Mouse (Mus musculus): Measurements from ENCODE around the gene Atp11a. TPM values are rescaled to one million over a fixed set of nuclear protein-coding genes. Genes with fewer than 3 reads are reported as not detected.

Gene Atp11a
- total and polyA plus RNA-seq, 3 experiments, result 0.12 to 0.27 (median 0.21) TPM

DNA sequence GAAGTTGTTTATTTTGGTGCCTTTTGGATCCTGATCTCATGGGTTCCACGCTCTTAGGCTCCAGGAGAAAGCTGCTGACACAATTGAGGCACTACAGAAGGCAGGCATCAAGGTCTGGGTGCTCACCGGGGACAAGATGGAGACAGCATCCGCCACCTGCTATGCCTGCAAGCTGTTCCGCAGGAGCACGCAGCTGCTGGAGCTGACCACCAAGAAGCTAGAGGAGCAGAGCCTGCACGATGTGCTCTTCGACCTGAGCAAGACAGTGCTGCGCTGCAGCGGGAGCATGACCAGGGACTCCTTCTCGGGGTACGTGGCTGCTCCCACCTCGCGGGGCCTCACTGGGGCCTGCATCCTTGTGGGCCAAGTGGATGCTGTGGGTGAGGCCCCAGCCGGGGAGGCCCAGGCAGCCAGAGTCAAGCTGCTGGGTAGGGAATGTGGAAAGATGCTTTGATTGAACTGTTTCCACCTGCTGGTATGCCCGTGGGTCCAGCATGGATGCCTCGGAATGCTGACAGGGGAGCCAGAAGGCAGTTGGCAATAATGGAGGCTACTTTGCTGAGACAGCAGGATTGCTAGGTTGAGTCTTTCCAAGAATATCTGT, 87.6 kb downstream of the Atp11a start:
- no peak for TF ChIP-seq RCOR1 (conservative IDR thresholded peaks at IDR 0.05; ENCODE audit: low read depth, low read length)
- Histone ChIP-seq H3K4me1 (ENCODE audit: control insufficient read depth in 1 of 2, insufficient read depth in 2 of 2) (no peaks in the 10 kb centered on the region), H3K27me3 (replicated peaks) (peaks cover 86% of the 10 kb centered on the region), H3K79me2 (replicated peaks; ENCODE audit: control insufficient read depth, extremely low read depth, insufficient read depth, poor library complexity, severe bottlenecking) (no peaks in the 10 kb centered on the region), H3K4me3 (replicated peaks in 1 of 3; ENCODE audit: low read depth in 2 of 3, low read length in 2 of 3, poor library complexity in 1 of 3) (no peak overlapping the region), H3K9ac (ENCODE audit: insufficient read depth, low read depth) (no peak overlapping the region), H3K4me2 (ENCODE audit: insufficient read depth, low read depth, poor library complexity, severe bottlenecking) (no peak overlapping the region), H3K36me3 (replicated peaks in 1 of 2; ENCODE audit: control insufficient read depth in 1 of 2, insufficient read depth in 1 of 2, low read length in 1 of 2) (no peaks in the 10 kb centered on the region), H3K27ac (ENCODE audit: insufficient read depth, low read depth) (no peak overlapping the region), H3K9me3 (replicated peaks; ENCODE audit: low read length) (no peaks in the 10 kb centered on the region)
- dilution Hi-C loops (cut with MboI; ENCODE audit: extremely low pct_ligation_motif_present, extremely low pct_unique_long_range_greater_than_20kb, low sequenced_read_pairs), result no loop called here
- in situ Hi-C loops (cut with MboI; ENCODE audit: low pct_ligation_motif_present, low pct_unique_long_range_greater_than_20kb, low sequenced_read_pairs), result no loop called here
- DNase-seq (ENCODE audit: extremely low read depth), result no peak

DNA sequence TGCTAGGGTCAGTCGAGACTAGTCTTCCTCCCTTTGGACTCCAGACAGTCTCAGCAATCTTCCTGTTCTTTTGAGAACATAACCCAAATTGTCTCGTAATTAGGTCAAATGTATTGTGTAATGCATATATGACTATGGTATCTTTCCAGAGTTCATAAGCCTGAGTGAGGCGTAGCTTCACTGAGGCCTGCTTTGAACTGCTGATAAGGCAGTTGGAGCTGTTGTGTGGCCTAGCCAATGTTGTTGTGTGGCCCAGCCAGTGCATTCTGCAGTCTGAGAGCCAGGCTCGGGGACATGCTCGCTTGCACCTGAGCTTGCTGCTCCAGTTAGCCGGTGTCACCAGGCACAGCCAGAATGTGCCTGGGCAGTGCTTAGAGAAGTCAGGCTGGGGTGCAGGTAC, 89.6 kb downstream of the Atp11a start:
- Histone ChIP-seq H3K4me1 (ENCODE audit: control insufficient read depth in 1 of 2, insufficient read depth in 2 of 2) (no peaks in the 10 kb centered on the region), H3K4me3 (replicated peaks in 1 of 3; ENCODE audit: low read depth in 2 of 3, low read length in 2 of 3, poor library complexity in 1 of 3) (no peak overlapping the region), H3K9ac (ENCODE audit: insufficient read depth, low read depth) (no peak overlapping the region), H3K36me3 (replicated peaks in 1 of 2; ENCODE audit: control insufficient read depth in 1 of 2, insufficient read depth in 1 of 2, low read length in 1 of 2) (no peaks in the 10 kb centered on the region), H3K27me3 (replicated peaks) (peaks cover 89% of the 10 kb centered on the region), H3K9me3 (replicated peaks; ENCODE audit: low read length) (no peaks in the 10 kb centered on the region), H3K79me2 (replicated peaks; ENCODE audit: control insufficient read depth, extremely low read depth, insufficient read depth, poor library complexity, severe bottlenecking) (no peaks in the 10 kb centered on the region), H3K4me2 (ENCODE audit: insufficient read depth, low read depth, poor library complexity, severe bottlenecking) (no peak overlapping the region), H3K27ac (ENCODE audit: insufficient read depth, low read depth) (no peak overlapping the region)
- DNase-seq (ENCODE audit: extremely low read depth), result no peak
- dilution Hi-C loops (cut with MboI; ENCODE audit: extremely low pct_ligation_motif_present, extremely low pct_unique_long_range_greater_than_20kb, low sequenced_read_pairs), result no loop called here
- TF ChIP-seq USF1 (IDR thresholded peaks at IDR 0.05; ENCODE audit: low read depth, low read length), result no peak
- TF ChIP-seq HCFC1 (IDR thresholded peaks at IDR 0.05; ENCODE audit: low read depth, low read length), result no peak
- no peak for TF ChIP-seq ETS1 (conservative IDR thresholded peaks at IDR 0.05; ENCODE audit: low read depth, low read length)
- in situ Hi-C loops (cut with MboI; ENCODE audit: low pct_ligation_motif_present, low pct_unique_long_range_greater_than_20kb, low sequenced_read_pairs), result no loop called here

DNA sequence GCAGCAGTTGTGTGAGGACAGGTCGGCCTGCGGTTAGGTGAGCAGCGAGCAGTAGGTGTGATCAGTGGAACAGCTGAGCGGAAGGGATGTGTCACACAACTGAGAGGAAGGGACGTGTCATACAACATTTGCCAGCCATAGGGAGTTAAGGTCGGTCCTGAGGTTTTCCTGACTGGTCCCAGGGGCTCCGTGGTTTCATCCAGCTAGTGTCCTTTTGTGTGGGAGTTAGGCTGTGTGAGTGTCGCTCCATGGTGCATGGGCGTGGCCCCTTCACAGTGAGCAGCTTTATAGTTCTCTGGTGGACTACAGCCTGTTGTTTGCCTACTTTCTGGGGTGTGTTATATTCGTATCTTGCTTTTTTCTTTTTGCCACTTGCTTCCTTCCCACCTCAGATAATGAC, 94.4 kb downstream of the Atp11a start:
- no peaks in the 10 kb centered on the region for H3K9me3 ChIP-seq (replicated peaks; ENCODE audit: low read length)
- no peaks in the 10 kb centered on the region for H3K36me3 ChIP-seq (replicated peaks in 1 of 2; ENCODE audit: control insufficient read depth in 1 of 2, insufficient read depth in 1 of 2, low read length in 1 of 2)
- no peak overlapping the region for H3K4me3 ChIP-seq (replicated peaks in 1 of 3; ENCODE audit: low read depth in 2 of 3, low read length in 2 of 3, poor library complexity in 1 of 3)
- H3K27me3 ChIP-seq (replicated peaks), result peaks cover 92% of the 10 kb centered on the region
- H3K79me2 ChIP-seq (replicated peaks; ENCODE audit: control insufficient read depth, extremely low read depth, insufficient read depth, poor library complexity, severe bottlenecking), result no peaks in the 10 kb centered on the region
- no peak overlapping the region for H3K4me2 ChIP-seq (ENCODE audit: insufficient read depth, low read depth, poor library complexity, severe bottlenecking)
- no peaks in the 10 kb centered on the region for H3K4me1 ChIP-seq (ENCODE audit: control insufficient read depth in 1 of 2, insufficient read depth in 2 of 2)
- dilution Hi-C loops (cut with MboI; ENCODE audit: extremely low pct_ligation_motif_present, extremely low pct_unique_long_range_greater_than_20kb, low sequenced_read_pairs) (no loop called here), in situ Hi-C loops (cut with MboI; ENCODE audit: low pct_ligation_motif_present, low pct_unique_long_range_greater_than_20kb, low sequenced_read_pairs) (no loop called here)
- no peak for TF ChIP-seq MEF2A (IDR thresholded peaks at IDR 0.05; ENCODE audit: borderline replicate concordance, low read depth, low read length)
- no peak for TF ChIP-seq MYC (IDR thresholded peaks at IDR 0.05; ENCODE audit: low read depth, low read length)
- TF ChIP-seq NRF1 (IDR thresholded peaks at IDR 0.05; ENCODE audit: low read depth, low read length), result no peak
- TF ChIP-seq MAZ (IDR thresholded peaks at IDR 0.05; ENCODE audit: low read depth, low read length), result no peak
- no peak for TF ChIP-seq RCOR1 (conservative IDR thresholded peaks at IDR 0.05; ENCODE audit: low read depth, low read length)
- TF ChIP-seq SIN3A (IDR thresholded peaks at IDR 0.05; ENCODE audit: low read length), result no peak
- no peak for TF ChIP-seq TBP (conservative IDR thresholded peaks at IDR 0.05; ENCODE audit: low read depth, low read length)
- TF ChIP-seq E2F4 (IDR thresholded peaks at IDR 0.05; ENCODE audit: insufficient replicate concordance, low read depth, low read length), result no peak
- no peak for TF ChIP-seq POLR2AphosphoS2 (IDR thresholded peaks at IDR 0.05; ENCODE audit: low read depth, low read length)
- TF ChIP-seq ETS1 (conservative IDR thresholded peaks at IDR 0.05; ENCODE audit: low read depth, low read length), result no peak
- TF ChIP-seq ELF1 (IDR thresholded peaks at IDR 0.05; ENCODE audit: low read depth, low read length), result no peak
- TF ChIP-seq ZC3H11A (IDR thresholded peaks at IDR 0.05; ENCODE audit: low read depth, low read length), result no peak
- no peak for TF ChIP-seq SMC3 (IDR thresholded peaks at IDR 0.05; ENCODE audit: low read depth, low read length)
- no peak for TF ChIP-seq MAFK (IDR thresholded peaks at IDR 0.05; ENCODE audit: insufficient replicate concordance, low read length)
- TF ChIP-seq CHD1 (IDR thresholded peaks at IDR 0.05; ENCODE audit: low read depth, low read length), result no peak
- TF ChIP-seq RAD21 (IDR thresholded peaks at IDR 0.05; ENCODE audit: low read depth, low read length), result no peak
- TF ChIP-seq KAT2A (IDR thresholded peaks at IDR 0.05; ENCODE audit: insufficient replicate concordance, low read length), result no peak
- TF ChIP-seq PAX5 (IDR thresholded peaks at IDR 0.05; ENCODE audit: low read length), result no peak
- TF ChIP-seq NELFE (IDR thresholded peaks at IDR 0.05; ENCODE audit: low read depth, low read length), result no peak
- no peak for TF ChIP-seq HCFC1 (IDR thresholded peaks at IDR 0.05; ENCODE audit: low read depth, low read length)
- no peak overlapping the region for H3K27ac ChIP-seq (ENCODE audit: insufficient read depth, low read depth)
- H3K9ac ChIP-seq (ENCODE audit: insufficient read depth, low read depth), result no peak overlapping the region
- DNase-seq (ENCODE audit: extremely low read depth), result no peak
